Mouse (Mus musculus): ENCODE measurements around the gene Rcor1. TPM values are rescaled to one million over a fixed set of nuclear protein-coding genes. Genes with fewer than 3 reads are reported as not detected.

Rcor1 gene
- polyA plus RNA-seq, 1 experiment from 2014 or later, result 3.6 TPM

DNA sequence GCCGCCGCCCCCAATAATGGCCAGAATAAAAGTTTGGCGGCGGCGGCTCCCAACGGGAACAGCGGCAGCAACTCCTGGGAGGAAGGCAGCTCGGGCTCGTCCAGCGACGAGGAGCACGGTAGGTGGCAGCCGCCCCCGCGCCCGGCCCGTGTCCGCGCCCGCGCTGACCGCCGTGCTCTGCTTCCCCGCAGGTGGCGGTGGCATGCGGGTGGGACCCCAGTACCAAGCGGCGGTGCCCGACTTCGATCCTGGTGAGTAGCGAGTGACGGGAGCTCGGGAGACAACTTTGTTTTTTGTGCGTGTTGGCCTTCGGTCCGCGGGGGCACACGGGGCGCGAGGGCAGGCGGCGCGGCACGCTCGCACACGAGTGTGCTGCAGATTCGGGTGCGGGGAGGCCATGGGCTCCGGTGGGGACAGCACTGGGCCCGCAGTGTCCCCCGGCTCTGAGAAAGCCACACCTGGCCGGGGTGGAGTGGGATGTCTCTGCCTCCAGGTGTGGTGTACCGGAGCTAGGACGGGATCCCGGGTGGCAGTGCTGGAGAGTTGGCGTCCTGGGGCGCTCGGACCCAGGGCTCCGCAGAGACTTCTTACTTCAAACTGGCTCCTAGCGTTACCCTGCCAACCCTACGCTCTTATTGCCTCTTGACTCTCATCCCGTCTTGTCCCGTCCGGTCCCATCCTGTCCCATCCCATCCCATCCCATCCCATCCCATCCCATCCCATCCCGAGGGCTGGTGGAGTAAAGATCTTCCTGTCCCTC, 800 bp downstream of the Rcor1 start:
- Histone ChIP-seq H3K4me1 (ENCODE audit: insufficient read depth) (peaks cover 36% of the 10 kb centered on the region), H3K9ac (replicated peaks) (peak overlapping the region; percentile 95), H3K4me2 (ENCODE audit: low read depth, low read length) (peak overlapping the region; percentile 98), H3K27ac (ENCODE audit: low read depth) (peak overlapping the region; percentile 97), H3K27me3 (ENCODE audit: insufficient read depth, low read length) (no peaks in the 10 kb centered on the region), H3K36me3 (replicated peaks; ENCODE audit: insufficient read depth, low read length) (peaks cover 7% of the 10 kb centered on the region), H3K9me3 (ENCODE audit: low read length) (no peaks in the 10 kb centered on the region), H3K4me3 (ENCODE audit: low read depth, low read length) (peak overlapping the region; percentile 91)
- 1% methylated on average over 52 of the region's 65 CpGs for WGBS (ENCODE audit: insufficient replicate concordance)
- ATAC-seq (no peak), DNase-seq (peak; percentile 55)
- TF ChIP-seq EP300 (IDR thresholded peaks at IDR 0.05; ENCODE audit: low read depth), result no peak
- no peak for TF ChIP-seq CTCF (IDR thresholded peaks at IDR 0.05; ENCODE audit: low read depth)

DNA sequence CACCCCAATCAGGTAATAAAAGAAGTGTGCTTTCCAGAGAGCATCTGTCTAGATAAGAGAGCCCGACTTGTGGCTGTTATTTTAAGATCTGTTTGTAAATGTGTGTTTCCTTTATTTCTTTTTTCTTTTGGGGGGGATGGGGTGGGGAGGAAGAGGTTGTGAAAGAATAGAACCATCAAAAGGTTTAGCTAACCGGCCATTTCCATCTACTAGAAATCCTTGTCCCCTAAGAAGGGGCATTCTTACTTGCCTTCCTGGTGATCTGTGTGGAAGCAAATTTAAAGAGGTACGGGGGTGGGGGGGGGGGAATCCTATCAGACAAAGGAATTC, 1.3 kb downstream of the Rcor1 start:
- ATAC-seq, result no peak

GRCm38 (mm10) chr12:111041196-111041595, 2.0 kb downstream of the Rcor1 start:
- Histone ChIP-seq H3K4me3 (ENCODE audit: low read depth, low read length) (peak overlapping the region; percentile 91), H3K27me3 (ENCODE audit: insufficient read depth, low read length) (no peaks in the 10 kb centered on the region), H3K27ac (ENCODE audit: low read depth) (no peak overlapping the region), H3K4me1 (ENCODE audit: insufficient read depth) (peaks cover 25% of the 10 kb centered on the region), H3K9ac (replicated peaks) (peak overlapping the region; percentile 95; the same call in 1 of the 2 replicates), H3K9me3 (ENCODE audit: low read length) (no peaks in the 10 kb centered on the region), H3K4me2 (ENCODE audit: low read depth, low read length) (peak overlapping the region; percentile 98), H3K36me3 (replicated peaks; ENCODE audit: insufficient read depth, low read length) (peaks cover 7% of the 10 kb centered on the region)
- 19% methylated on average over 4 of the region's 4 CpGs for WGBS (ENCODE audit: insufficient replicate concordance)
- ATAC-seq (no peak), DNase-seq (peak; percentile 36)
- TF ChIP-seq CTCF (IDR thresholded peaks at IDR 0.05; ENCODE audit: low read depth) (peak; percentile 78), EP300 (IDR thresholded peaks at IDR 0.05; ENCODE audit: low read depth) (no peak)

More for the DNA sequence above, 1.3 kb downstream of the Rcor1 start:
- Histone ChIP-seq H3K9ac (replicated peaks) (peak overlapping the region; percentile 95), H3K4me1 (ENCODE audit: insufficient read depth) (peaks cover 30% of the 10 kb centered on the region), H3K27ac (ENCODE audit: low read depth) (peak overlapping the region; percentile 97; the same call in 1 of the 2 replicates), H3K9me3 (ENCODE audit: low read length) (no peaks in the 10 kb centered on the region), H3K36me3 (replicated peaks; ENCODE audit: insufficient read depth, low read length) (peaks cover 7% of the 10 kb centered on the region), H3K4me3 (ENCODE audit: low read depth, low read length) (peak overlapping the region; percentile 91), H3K4me2 (ENCODE audit: low read depth, low read length) (peak overlapping the region; percentile 98), H3K27me3 (ENCODE audit: insufficient read depth, low read length) (no peaks in the 10 kb centered on the region)
- no peak for DNase-seq
- 2% methylated on average over 3 of the region's 3 CpGs for WGBS (ENCODE audit: insufficient replicate concordance)
- TF ChIP-seq CTCF (IDR thresholded peaks at IDR 0.05; ENCODE audit: low read depth), result no peak
- no peak for TF ChIP-seq EP300 (IDR thresholded peaks at IDR 0.05; ENCODE audit: low read depth)

DNA sequence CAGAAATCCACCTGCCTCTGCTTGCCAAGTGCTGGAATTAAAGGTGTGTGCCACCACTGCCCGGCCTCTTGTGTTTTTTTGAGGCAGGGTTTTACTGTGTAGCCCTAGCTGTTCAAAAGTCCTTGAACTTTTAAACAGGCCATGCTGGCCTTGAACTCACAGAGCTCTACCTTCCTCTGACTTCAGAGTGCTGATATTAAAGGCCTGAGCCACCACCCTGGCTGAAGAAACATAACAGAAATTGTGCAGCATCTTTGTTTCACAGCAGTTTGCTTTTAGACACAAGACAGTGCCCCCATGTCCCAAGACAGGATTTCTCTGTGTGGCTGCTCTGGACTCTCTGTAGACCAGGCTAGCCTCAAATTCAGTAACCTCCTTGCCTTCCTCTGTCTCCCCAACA, 3.2 kb downstream of the Rcor1 start:
- TF ChIP-seq EP300 (IDR thresholded peaks at IDR 0.05; ENCODE audit: low read depth) (no peak), CTCF (IDR thresholded peaks at IDR 0.05; ENCODE audit: low read depth) (no peak)
- no peaks in the 10 kb centered on the region for H3K27me3 ChIP-seq (ENCODE audit: insufficient read depth, low read length)
- DNase-seq, result no peak
- WGBS (ENCODE audit: insufficient replicate concordance), result 77% methylated on average over 1 of the region's 1 CpGs
- H3K27ac ChIP-seq (ENCODE audit: low read depth), result no peak overlapping the region
- ATAC-seq, result no peak
- H3K4me3 ChIP-seq (ENCODE audit: low read depth, low read length), result no peak overlapping the region
- H3K9me3 ChIP-seq (ENCODE audit: low read length), result no peaks in the 10 kb centered on the region
- no peak overlapping the region for H3K4me2 ChIP-seq (ENCODE audit: low read depth, low read length)
- peaks cover 21% of the 10 kb centered on the region for H3K4me1 ChIP-seq (ENCODE audit: insufficient read depth)
- H3K36me3 ChIP-seq (replicated peaks; ENCODE audit: insufficient read depth, low read length), result peaks cover 7% of the 10 kb centered on the region
- no peak overlapping the region for H3K9ac ChIP-seq (replicated peaks)

DNA sequence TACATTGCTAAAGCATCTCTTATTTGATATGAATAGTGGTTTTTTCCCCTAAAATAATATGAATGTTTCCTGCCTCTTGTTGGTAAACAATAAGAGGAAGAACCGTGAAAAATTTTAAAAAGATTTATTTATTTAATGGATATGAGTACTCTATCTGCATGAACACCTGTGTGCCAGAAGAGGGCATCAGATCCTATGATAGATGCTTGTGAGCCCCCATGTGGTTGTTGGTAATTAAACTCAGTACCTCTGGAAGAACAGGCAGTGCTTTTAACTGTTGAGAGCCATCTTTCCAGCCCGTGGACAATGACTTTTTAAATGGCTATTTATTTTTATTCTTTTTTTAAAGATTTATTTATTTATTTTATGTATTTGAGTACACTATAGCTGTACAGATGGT, 5.7 kb downstream of the Rcor1 start:
- peaks cover 11% of the 10 kb centered on the region for H3K4me1 ChIP-seq (ENCODE audit: insufficient read depth)
- DNase-seq (no peak), ATAC-seq (no peak)
- peaks cover 7% of the 10 kb centered on the region for H3K36me3 ChIP-seq (replicated peaks; ENCODE audit: insufficient read depth, low read length)
- no peaks in the 10 kb centered on the region for H3K27me3 ChIP-seq (ENCODE audit: insufficient read depth, low read length)
- 78% methylated on average over 2 of the region's 2 CpGs for WGBS (ENCODE audit: insufficient replicate concordance)
- H3K9ac ChIP-seq (replicated peaks), result no peak overlapping the region
- TF ChIP-seq CTCF (IDR thresholded peaks at IDR 0.05; ENCODE audit: low read depth) (peak; percentile 52), EP300 (IDR thresholded peaks at IDR 0.05; ENCODE audit: low read depth) (no peak)
- H3K4me3 ChIP-seq (ENCODE audit: low read depth, low read length), result no peak overlapping the region
- H3K27ac ChIP-seq (ENCODE audit: low read depth), result no peak overlapping the region
- no peak overlapping the region for H3K4me2 ChIP-seq (ENCODE audit: low read depth, low read length)
- H3K9me3 ChIP-seq (ENCODE audit: low read length), result no peaks in the 10 kb centered on the region

DNA sequence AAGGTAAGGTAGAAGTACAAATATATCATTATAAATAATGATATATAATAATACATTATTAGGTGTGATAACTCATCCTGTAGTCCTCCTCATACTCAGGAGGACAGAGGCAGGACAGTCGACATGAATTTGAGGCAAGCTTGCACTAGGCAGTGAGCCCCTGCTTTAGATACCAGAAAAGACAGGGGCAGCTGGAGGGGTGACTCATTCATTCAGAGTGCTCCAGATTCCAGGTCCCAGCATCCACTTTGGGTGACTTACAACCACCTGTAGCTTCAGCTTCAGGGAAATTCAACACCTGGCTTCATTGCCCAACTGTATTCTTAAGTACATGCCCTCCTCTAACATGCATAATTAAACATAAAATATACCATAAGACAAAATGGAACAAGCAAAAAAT, 7.7 kb downstream of the Rcor1 start:
- Histone ChIP-seq H3K9ac (replicated peaks) (no peak overlapping the region), H3K27me3 (ENCODE audit: insufficient read depth, low read length) (no peaks in the 10 kb centered on the region), H3K4me3 (ENCODE audit: low read depth, low read length) (no peak overlapping the region), H3K27ac (ENCODE audit: low read depth) (no peak overlapping the region), H3K4me1 (ENCODE audit: insufficient read depth) (0 out of 2 replicates have a peak, but pooled peaks cover 4% of the 10 kb centered on the region), H3K4me2 (ENCODE audit: low read depth, low read length) (no peak overlapping the region), H3K9me3 (ENCODE audit: low read length) (no peaks in the 10 kb centered on the region), H3K36me3 (replicated peaks; ENCODE audit: insufficient read depth, low read length) (peaks cover 16% of the 10 kb centered on the region)
- WGBS (ENCODE audit: insufficient replicate concordance), result 89% methylated on average over 1 of the region's 1 CpGs
- ATAC-seq, result no peak
- no peak for DNase-seq
- TF ChIP-seq CTCF (IDR thresholded peaks at IDR 0.05; ENCODE audit: low read depth) (no peak), EP300 (IDR thresholded peaks at IDR 0.05; ENCODE audit: low read depth) (no peak)

All from liver, postnatal 0 days (tissue).